Mouse (Mus musculus): ENCODE measurements around the gene Fhod1. TPM values are rescaled to one million over a fixed set of nuclear protein-coding genes. Genes with fewer than 3 reads are reported as not detected.

Gene Fhod1
- total and polyA plus RNA-seq, 2 experiments: 1.7 to 7.8 TPM

DNA sequence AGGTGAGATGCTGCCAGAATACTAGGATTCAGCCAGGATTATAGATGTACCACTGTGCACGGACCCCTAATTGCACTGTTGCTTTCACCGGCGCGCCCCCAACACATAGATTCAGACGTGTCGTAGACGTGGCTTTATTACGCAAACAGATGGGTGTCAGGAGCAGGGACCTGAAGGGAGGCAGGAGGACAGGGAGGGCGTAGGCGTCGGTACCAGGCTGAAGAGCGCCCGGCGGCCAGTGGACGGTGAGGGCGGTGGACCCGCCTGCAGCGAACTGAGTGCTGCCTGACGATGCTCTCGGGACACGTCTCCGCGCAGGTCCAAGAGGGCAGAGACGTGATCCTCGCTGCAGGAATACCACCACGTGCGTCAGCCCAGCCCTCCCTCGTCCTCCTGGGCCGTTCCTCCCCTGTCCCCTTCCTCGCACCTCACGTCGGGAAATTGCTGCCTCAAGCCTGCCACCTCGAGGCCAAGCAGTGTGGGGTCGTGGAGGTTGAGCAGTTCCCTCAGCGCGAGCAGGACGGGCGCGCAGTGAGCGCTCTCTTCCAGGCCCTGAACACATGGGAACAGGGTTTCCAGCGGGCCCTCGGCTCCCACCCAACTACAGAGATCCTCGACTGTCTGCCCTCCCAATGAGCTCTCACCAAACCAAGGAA lies 57.8 kb downstream of the Fhod1 start, which contains the start of gene 4931428F04Rik:
4931428F04Rik (minus strand) TSS at position 60 of the 656 bp plus-strand sequence.
- H3K27ac ChIP-seq (replicated peaks; ENCODE audit: insufficient read depth, low read depth, low read length): no peak within 1 kb of the TSS
- no peak for DNase-seq (ENCODE audit: extremely low read depth, low read depth, low spot score)

DNA sequence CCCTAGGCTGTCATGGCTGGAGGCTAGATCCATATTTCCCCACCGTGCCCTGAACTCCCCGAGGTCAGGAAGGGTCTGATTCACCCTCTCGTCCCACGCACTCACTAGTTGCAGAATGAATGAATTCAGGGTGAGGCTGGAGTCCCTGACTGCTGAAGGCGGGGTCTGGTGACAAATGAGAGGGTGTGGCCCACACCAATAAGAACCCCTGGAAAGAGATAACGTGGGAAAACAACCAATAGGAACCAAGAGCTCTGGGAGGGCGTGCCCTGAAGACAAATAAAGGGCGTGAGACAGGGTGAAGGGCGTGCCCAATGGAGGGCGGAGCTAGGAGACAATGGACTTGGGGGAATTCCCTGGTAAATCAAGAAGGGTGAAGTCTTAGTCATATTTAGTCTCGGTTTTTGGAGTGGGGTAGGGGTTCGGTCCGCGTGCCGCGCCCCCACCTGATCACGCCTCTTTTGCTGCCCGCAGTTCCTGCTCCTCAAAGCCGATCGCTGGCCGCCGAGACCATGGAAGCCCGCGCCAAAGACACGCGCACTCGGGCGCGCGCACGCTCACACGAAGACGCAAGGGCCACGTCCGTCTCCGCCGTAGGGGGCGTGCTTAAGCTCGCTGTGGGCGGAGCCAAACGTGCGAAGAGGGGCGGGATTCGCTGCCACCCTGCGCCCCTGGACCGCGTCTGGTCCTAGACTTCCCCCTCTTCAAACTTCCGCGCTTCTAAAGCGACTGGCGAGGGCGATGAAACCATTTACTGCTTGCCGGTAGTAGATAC lies 58.6 kb downstream of the Fhod1 start:
- 8% methylated on average over 53 of the region's 53 CpGs for WGBS
- Histone ChIP-seq H3K36me3 (ENCODE audit: control insufficient read depth, insufficient read depth, low read length) (no peaks in the 10 kb centered on the region), H3K4me1 (ENCODE audit: control insufficient read depth, insufficient read depth, low read length) (peaks cover 8% of the 10 kb centered on the region; the same call in 1 of the 2 replicates), H3K4me3 (ENCODE audit: insufficient read depth, low read depth, low read length) (peak overlapping the region; percentile 77), H3K27ac (replicated peaks; ENCODE audit: insufficient read depth, low read depth, low read length) (no peak overlapping the region), H3K27me3 (ENCODE audit: control insufficient read depth, insufficient read depth, low read length) (no peaks in the 10 kb centered on the region), H3K9ac (ENCODE audit: low read depth, low read length) (peak overlapping the region; percentile 63), H3K79me2 (ENCODE audit: control insufficient read depth, insufficient read depth, low read length) (no peaks in the 10 kb centered on the region)
- TF ChIP-seq CTCF (IDR thresholded peaks at IDR 0.05; ENCODE audit: low read depth, low read length): no peak
- TF ChIP-seq POLR2A (IDR thresholded peaks at IDR 0.05; ENCODE audit: extremely low read depth, insufficient read depth, low read length): no peak
- peak; percentile 79 for DNase-seq (ENCODE audit: extremely low read depth, low read depth, low spot score)

More for the DNA sequence above, 57.8 kb downstream of the Fhod1 start, which contains the start of gene 4931428F04Rik:
- peak within 1 kb of the TSS; percentile 63 for H3K9ac ChIP-seq (ENCODE audit: low read depth, low read length)
- TF ChIP-seq POLR2A (IDR thresholded peaks at IDR 0.05; ENCODE audit: extremely low read depth, insufficient read depth, low read length): no peak
- TF ChIP-seq CTCF (IDR thresholded peaks at IDR 0.05; ENCODE audit: low read depth, low read length): peak; percentile 64
- peak within 1 kb of the TSS; percentile 77 for H3K4me3 ChIP-seq (ENCODE audit: insufficient read depth, low read depth, low read length)
- H3K4me1 ChIP-seq (ENCODE audit: control insufficient read depth, insufficient read depth, low read length): peaks cover 8% of the 10 kb centered on the region; the same call in 1 of the 2 replicates
- H3K36me3 ChIP-seq (ENCODE audit: control insufficient read depth, insufficient read depth, low read length): no peaks in the 10 kb centered on the region
- 12% methylated on average over 43 of the region's 43 CpGs for WGBS
- H3K27me3 ChIP-seq (ENCODE audit: control insufficient read depth, insufficient read depth, low read length): no peaks in the 10 kb centered on the region
- no peaks in the 10 kb centered on the region for H3K79me2 ChIP-seq (ENCODE audit: control insufficient read depth, insufficient read depth, low read length)

DNA sequence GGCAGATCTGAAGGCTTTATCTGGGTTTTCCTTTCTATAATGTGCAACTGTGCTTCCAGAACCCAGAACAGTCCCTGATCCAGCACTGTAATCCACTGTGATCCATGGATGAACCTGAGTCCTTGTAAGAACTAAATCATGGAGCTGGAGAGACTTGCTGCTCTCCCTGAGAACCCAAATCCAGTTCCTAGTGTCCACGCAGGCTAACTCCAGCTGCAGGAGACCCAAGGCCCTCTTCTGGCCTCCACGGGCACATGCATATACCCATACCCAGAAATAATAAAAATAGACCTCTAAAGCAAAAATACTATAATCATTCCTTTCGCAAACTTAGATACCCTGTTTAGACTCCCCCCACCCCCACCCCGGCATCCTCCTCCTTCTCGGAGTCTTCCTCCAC lies 59.5 kb downstream of the Fhod1 start:
- DNase-seq (ENCODE audit: extremely low read depth, low read depth, low spot score): no peak
- TF ChIP-seq POLR2A (IDR thresholded peaks at IDR 0.05; ENCODE audit: extremely low read depth, insufficient read depth, low read length): no peak
- no peak for TF ChIP-seq CTCF (IDR thresholded peaks at IDR 0.05; ENCODE audit: low read depth, low read length)
- H3K4me1 ChIP-seq (ENCODE audit: control insufficient read depth, insufficient read depth, low read length): peaks cover 8% of the 10 kb centered on the region; the same call in 1 of the 2 replicates
- H3K9ac ChIP-seq (ENCODE audit: low read depth, low read length): no peak overlapping the region
- no peaks in the 10 kb centered on the region for H3K79me2 ChIP-seq (ENCODE audit: control insufficient read depth, insufficient read depth, low read length)
- WGBS: 97% methylated on average over 5 of the region's 5 CpGs
- H3K36me3 ChIP-seq (ENCODE audit: control insufficient read depth, insufficient read depth, low read length): no peaks in the 10 kb centered on the region
- no peaks in the 10 kb centered on the region for H3K27me3 ChIP-seq (ENCODE audit: control insufficient read depth, insufficient read depth, low read length)
- H3K4me3 ChIP-seq (ENCODE audit: insufficient read depth, low read depth, low read length): no peak overlapping the region
- H3K27ac ChIP-seq (replicated peaks; ENCODE audit: insufficient read depth, low read depth, low read length): no peak overlapping the region

DNA sequence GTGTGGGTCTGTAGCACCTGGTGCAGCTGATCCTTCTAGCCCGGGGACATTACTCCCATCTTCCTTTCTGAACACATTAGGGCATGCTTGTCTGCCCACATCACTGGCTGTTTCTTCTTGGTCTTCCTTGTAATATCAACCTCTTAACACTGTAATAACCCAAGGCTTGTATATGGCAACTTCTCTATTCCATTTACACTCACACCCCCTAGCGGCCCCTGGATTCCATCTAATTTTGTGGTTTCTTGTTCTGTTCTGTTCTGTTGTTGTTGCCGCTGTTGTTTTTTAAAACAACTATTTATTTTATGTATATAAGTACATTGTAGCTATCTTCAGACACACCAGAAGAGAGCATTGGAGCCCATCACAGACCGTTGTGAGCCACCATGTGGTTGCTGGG lies 60.8 kb downstream of the Fhod1 start:
- H3K9ac ChIP-seq (ENCODE audit: low read depth, low read length): no peak overlapping the region
- TF ChIP-seq POLR2A (IDR thresholded peaks at IDR 0.05; ENCODE audit: extremely low read depth, insufficient read depth, low read length): no peak
- H3K79me2 ChIP-seq (ENCODE audit: control insufficient read depth, insufficient read depth, low read length): no peaks in the 10 kb centered on the region
- 87% methylated on average over 4 of the region's 4 CpGs for WGBS
- H3K27me3 ChIP-seq (ENCODE audit: control insufficient read depth, insufficient read depth, low read length): no peaks in the 10 kb centered on the region
- H3K4me1 ChIP-seq (ENCODE audit: control insufficient read depth, insufficient read depth, low read length): peaks cover 10% of the 10 kb centered on the region
- H3K27ac ChIP-seq (replicated peaks; ENCODE audit: insufficient read depth, low read depth, low read length): no peak overlapping the region
- no peak for DNase-seq (ENCODE audit: extremely low read depth, low read depth, low spot score)
- no peaks in the 10 kb centered on the region for H3K36me3 ChIP-seq (ENCODE audit: control insufficient read depth, insufficient read depth, low read length)
- no peak overlapping the region for H3K4me3 ChIP-seq (ENCODE audit: insufficient read depth, low read depth, low read length)

DNA sequence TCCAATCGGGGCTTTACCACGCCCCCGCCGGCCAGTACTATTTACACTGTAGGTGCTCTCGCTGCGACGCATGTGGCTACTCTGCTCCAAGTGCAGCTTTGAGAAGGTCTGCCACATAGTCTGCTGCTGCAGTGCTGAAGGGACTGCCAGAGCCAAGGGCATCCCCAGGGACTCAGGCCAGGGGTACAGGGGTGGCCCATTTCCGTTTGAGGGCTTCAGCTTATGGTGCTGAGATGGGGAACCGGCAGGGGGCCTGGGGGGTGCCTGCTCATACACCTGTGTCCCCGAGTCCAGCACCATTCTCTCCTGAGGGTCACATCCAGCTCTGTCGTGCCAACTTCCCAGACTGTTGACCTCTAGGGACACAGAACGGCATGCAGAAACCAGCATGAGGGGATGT lies 62.2 kb downstream of the Fhod1 start:
- DNase-seq (ENCODE audit: extremely low read depth, low read depth, low spot score): no peak
- Histone ChIP-seq H3K4me1 (ENCODE audit: control insufficient read depth, insufficient read depth, low read length) (peaks cover 9% of the 10 kb centered on the region), H3K27ac (replicated peaks; ENCODE audit: insufficient read depth, low read depth, low read length) (no peak overlapping the region), H3K36me3 (ENCODE audit: control insufficient read depth, insufficient read depth, low read length) (no peaks in the 10 kb centered on the region), H3K27me3 (ENCODE audit: control insufficient read depth, insufficient read depth, low read length) (no peaks in the 10 kb centered on the region), H3K79me2 (ENCODE audit: control insufficient read depth, insufficient read depth, low read length) (no peaks in the 10 kb centered on the region), H3K9ac (ENCODE audit: low read depth, low read length) (no peak overlapping the region), H3K4me3 (ENCODE audit: insufficient read depth, low read depth, low read length) (no peak overlapping the region)
- no peak for TF ChIP-seq POLR2A (IDR thresholded peaks at IDR 0.05; ENCODE audit: extremely low read depth, insufficient read depth, low read length)
- no peak for TF ChIP-seq CTCF (IDR thresholded peaks at IDR 0.05; ENCODE audit: low read depth, low read length)
- 38% methylated on average over 12 of the region's 12 CpGs for WGBS

Data from liver, adult 2 months (tissue).